Mouse (Mus musculus) E14TG2a.4 (cell line): ENCODE data around the gene Mark4.

ENCODE experiments used
- CTCF ChIP-seq: conservative IDR thresholded peaks from 2 replicates; pipeline ENCODE4 v1.5.1; 2014; ENCODE audit warnings: low read length
- NANOG ChIP-seq: IDR thresholded peaks from 2 replicates; pipeline ENCODE4 v1.6.1; 2014; ENCODE audit warnings: borderline replicate concordance, low read length, mixed read lengths
- POU5F1 ChIP-seq: IDR thresholded peaks from 2 replicates; pipeline ENCODE4 v1.6.1; 2014; ENCODE audit warnings: low read length, borderline replicate concordance

DNA sequence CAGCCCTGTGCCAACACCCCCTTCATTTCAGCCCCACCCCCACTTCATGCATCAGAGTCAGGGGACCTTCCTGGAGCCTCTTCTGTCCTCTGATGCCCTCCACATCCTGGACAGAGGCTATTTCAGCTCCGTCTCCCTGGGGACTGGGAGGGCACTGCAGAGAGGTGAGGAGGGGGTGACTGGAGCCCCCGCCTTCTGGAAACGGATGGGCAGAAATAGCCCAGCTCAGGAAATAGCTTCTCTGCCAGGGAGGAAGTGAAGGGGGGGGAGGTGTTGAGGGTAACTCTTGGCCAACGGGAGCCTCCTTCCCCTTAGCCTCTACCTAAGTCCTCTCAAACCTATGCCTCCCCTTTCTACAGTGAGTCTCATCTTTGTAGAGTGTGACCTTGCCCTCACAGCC is 13.8 kb upstream of the Mark4 start:
- TF ChIP-seq CTCF (no peak), POU5F1 (no peak), NANOG (no peak)
